Mouse (Mus musculus) left cerebral cortex, adult 8-10 months (tissue): ENCODE measurements at regions not wholly inside any gene's neighbourhood (a gene's known extent, or its start where the extent isn't known, plus 50 kb on each side); places are given as distances from the start of the nearest gene placed in this dataset.
A peak's percentile ranks its signal among the peaks of the same experiment; 100 is the strongest.

Source experiments
- DNase-seq, 2 experiments: peaks; one replicate each; pipeline ENCODE4 v3.0.0; 2022; ENCODE audit warnings: low spot score in 2 of 2

DNA sequence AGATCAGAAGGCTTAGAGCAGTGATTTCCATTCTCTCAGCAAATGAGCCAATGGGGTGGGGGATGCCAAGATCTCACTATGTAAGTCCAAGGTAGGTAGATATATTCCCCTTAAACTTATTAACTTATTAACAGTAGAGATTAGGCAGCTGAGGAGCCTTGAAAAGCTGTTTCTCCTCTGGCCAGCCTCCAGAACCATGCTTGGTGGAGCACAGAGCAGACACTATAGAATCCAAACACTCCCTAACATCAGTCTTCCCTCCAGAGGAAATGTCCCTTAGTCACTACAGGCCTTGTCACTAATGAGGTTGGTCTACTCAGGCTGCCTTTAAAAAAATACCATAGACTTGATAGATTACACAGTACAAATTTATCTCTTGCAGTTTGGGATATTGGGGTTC lies 152.8 kb upstream of the Usp24 start:
- DNase-seq, result no peak

DNA sequence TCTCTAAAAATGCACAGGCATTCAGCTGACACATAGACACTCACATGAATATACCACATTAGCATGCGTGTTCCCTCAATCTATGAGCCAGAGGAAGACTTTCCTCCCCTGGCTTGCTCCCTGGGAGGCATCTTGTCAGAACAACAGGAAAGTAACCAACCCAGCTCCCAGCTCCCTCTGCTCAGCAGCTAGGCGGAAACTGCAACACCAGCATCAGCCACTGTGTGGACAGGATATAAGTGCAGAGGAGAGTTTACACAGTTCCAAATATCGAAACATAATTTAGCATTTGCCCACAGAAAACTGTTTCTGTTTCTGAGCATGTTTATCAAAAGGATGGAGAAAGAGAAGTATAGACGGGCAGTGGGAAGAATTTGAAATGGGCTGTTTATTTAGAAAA lies 148.3 kb upstream of the Usp24 start:
- DNase-seq, result no peak

- no peak for DNase-seq
Observed at GRCm38 (mm10) chr4:106168741-106169140, 147.3 kb upstream of the Usp24 start.

GRCm38 (mm10) chr4:106169466-106169865 lies 146.5 kb upstream of the Usp24 start:
- DNase-seq, result no peak

DNA sequence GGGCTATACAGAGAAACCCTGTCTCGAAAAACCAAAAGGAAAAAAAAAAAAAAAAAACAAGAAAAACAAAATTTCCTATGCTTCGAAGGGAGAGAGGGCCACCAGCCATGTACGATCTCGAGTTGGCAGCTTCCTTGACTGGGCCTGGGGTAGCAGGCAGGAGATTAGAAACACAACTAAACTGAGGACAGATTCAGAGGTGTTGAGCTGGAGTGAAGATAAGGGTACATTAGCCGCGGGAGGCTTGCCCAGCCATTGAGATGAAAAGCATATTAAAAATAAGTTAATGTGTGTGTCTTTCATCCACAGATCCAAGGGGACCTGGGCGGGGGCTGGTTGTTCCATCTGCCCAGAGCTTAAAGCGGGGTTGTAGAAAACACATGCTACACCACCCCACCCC lies 145.3 kb upstream of the Usp24 start:
- DNase-seq, result no peak

DNA sequence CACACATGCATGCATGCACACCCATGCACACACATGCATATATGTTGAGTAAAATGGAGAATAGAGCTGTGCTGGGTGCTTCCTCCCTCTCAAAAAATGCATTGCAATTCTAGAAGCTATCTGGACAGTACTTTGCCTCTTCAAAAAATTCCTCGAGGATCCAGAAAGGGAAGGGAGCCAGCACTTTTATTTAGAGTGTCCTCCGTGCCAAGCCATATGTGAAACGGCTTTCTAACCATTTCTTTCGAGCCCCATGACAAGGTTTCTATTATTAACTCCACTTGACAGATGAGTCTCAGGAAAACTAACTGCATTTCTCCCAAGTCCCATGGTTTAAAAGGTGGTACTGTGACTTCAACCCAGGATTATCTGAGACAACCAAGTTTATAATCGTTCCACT lies 140.7 kb upstream of the Usp24 start:
- peak in 1 of 2 experiments; percentile 36 for DNase-seq

GRCm38 (mm10) chr4:106185745-106186501 lies 130.1 kb upstream of the Usp24 start:
- DNase-seq, result no peak

GRCm38 (mm10) chr4:106186684-106187083 lies 129.3 kb upstream of the Usp24 start:
- peak in 1 of 2 experiments; percentile 15 for DNase-seq

DNA sequence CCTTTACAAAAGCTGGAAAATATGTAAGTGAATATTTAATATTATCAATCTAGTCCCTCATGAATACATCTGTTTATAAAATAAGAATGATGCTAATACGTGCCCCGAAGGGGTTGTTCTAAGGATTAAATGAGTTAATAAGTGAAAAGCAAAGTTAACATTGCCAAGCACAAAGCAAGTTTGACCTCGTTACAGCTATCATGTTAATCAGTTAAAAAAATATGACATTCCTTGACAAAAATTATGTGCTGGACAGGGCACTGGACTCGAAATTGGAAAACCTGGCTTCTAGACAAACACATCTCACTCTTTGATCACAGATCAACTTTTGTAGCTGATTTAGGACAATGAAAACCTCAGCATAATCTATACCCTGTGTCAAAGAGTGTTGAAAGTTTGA lies 125.8 kb upstream of the Usp24 start:
- no peak for DNase-seq

GRCm38 (mm10) chr4:106191331-106191730 lies 124.7 kb upstream of the Usp24 start:
- no peak for DNase-seq

- no peak for DNase-seq
Observed at GRCm38 (mm10) chr4:106191843-106192242, 124.2 kb upstream of the Usp24 start.

DNA sequence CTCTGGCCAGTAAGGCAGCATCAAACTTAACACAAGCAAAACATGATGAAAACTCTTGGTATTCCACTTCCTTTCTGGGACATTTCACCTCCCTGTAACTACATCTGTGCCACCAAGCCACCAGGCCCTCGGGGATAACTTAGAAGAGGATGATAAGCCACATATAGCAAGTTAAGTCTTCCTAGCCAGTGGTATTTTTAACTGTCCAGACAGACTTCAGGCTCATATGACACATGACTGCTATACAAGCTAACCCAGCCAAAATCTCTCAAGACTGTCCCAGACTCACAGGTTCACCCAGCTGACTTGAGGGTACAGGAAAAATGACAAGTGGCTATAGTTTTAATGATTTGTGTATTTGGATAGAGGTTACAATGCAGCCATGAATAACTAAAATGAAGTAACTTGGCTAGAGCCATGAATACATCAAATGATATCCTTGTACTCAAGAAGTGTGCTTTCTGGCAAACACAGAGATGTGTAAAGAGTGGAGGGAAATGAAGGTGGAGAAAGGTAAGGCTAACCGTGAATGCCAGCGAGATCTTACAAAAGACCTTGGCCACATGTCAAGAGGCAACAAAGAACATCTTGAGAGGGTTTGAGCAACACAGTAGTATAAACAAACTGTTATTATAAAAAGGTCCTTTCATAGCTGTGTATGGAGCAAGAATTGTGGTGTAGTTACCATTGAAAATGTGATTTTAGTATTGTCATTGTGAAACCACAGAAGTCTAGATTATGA lies 122.6 kb upstream of the Usp24 start:
- no peak for DNase-seq

GRCm38 (mm10) chr4:106195497-106196166 lies 120.4 kb upstream of the Usp24 start:
- no peak for DNase-seq

DNA sequence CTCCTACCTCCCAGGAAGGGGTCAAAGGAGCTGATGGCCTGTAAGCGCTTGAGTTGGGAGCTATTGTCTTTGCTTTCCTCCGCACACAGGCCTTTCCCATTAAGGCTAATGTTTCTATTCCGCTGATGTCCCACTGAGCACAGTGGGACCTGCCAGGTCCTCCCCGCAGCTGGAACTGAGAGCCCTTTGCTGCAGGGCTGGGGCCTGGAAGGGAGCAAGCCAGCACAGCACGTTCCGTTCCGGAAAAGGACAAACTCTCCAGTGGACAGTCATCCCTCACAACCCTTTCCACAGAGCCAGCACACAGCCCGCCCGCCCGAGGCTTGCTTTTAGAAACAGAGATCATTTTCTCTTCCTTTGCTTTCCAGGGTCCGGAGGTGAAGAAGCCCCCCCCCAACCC lies 116.2 kb upstream of the Usp24 start:
- DNase-seq, result no peak

DNA sequence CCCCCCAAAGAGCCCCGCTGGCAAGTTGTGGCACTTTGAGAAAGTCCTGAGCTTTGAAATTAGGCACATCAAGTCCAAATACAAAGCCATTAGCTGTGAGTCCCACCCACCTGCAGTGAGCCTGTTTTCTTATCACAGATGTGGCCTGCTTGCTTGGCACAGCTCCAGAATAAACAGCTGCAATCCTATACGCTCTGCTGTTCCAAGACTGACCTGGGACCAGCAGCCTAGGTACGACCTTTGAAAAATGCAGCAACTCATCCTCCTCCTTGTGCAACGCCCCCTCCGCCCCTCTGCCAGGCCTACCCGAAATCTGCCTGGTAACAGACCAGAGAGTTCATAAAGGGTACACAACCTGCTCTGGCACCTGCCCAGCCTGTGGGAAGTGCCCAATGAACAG lies 115.8 kb upstream of the Usp24 start:
- DNase-seq, result no peak

- no peak for DNase-seq
Observed at GRCm38 (mm10) chr4:106202554-106202953, 113.5 kb upstream of the Usp24 start.

DNA sequence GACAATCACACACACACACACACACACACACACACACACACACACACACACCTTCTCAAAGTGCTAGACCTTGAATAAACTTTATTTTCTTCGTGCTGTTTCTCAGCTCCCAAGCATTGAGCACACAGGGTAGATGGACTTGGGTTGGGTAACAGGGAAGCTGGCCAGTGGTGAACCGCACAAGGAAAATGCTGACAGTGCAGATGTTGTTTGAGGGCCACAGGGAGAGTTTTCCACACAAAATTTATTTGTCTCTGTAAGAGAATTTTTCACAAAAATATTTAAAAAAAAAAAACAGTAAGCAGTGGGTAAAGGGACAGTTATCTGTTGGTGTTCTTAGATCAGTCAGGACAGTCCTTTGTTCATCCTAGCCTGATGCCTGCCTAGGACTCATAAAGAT lies 110.8 kb upstream of the Usp24 start:
- no peak for DNase-seq

DNA sequence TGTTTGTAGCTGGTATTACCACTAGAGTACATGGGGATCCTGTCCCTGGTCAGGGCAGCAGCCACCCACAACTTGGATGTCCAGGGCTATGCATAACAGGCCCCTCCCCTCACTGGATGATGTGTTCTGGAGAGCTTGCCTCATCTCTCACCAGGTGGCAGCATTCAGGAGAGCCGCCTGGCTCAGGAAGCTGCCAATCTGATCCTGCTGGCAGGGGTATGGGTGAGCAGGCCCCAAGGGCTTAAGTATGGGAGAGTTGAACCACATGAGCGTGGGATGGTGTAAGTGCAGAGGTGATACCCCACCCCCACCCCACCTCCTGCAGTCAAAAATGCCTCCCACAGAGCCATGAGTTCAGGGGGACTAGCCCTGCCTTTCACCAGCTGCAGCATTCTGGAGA lies 110.0 kb upstream of the Usp24 start:
- DNase-seq, result no peak

- no peak for DNase-seq
Observed at GRCm38 (mm10) chr4:106209465-106209864, 106.5 kb upstream of the Usp24 start.

DNA sequence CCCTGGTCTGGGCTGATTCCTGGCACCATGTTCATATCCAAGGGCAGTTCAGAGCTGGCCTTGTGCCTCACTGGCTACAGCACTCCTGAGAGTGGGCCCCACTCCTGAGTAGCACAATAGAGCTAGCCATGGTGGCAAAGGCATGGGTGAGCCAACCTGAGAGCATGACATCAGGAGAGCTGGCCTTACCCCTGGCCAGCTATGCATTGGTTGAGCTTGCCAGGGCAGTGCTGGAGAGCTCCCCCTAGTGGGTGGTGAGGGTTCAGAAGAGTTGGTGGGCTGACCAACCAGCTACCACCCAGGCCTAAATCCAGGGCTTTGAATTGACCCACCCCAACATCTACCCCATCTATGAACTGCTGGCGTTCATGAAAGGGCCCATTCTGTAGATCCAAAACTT lies 106.0 kb upstream of the Usp24 start:
- no peak for DNase-seq

- DNase-seq, result no peak
Observed at GRCm38 (mm10) chr4:106214170-106214569, 101.8 kb upstream of the Usp24 start.

DNA sequence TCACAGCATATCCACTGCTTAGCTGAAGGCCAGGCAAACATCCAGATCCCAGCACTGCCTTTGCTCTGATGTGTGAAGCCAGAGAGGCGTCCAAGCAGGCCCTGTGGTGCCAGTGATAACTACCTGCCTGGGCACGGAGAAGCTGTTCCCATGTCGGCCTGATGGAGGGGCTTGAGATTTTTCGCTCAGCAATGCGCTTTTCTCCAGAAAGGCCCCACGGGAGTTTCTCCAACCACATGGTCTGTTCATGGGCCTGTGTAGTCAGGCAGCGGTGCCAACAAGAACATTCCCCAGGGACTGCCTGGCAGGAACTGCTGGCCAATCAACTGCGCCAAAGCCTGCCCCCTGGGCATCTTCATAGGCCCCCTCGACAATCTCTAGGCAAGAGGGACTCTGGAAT lies 95.4 kb upstream of the Usp24 start:
- DNase-seq, result no peak
